Mouse (Mus musculus) hindbrain, embryonic 10.5 days (tissue): ENCODE measurements around the gene Rbp1. TPM values are rescaled to one million over a fixed set of nuclear protein-coding genes. Genes with fewer than 3 reads are reported as not detected.

Experiments used
- DNase-seq: peaks from one replicate; pipeline ENCODE4 v3.0.0-alpha.2; 2017; ENCODE audit warnings: low spot score
- H3K27ac ChIP-seq: fragments of 300-500 bp; sonication (generic); 2 replicates; pipeline ENCODE4 v1.5.1; 2016; ENCODE audit warnings: mild to moderate bottlenecking, moderate library complexity
- H3K27me3 ChIP-seq: fragments of 300-500 bp; sonication (generic); 2 replicates; pipeline ENCODE4 v1.6.1; 2016; ENCODE audit warnings: mild to moderate bottlenecking; ENCODE audit not compliant: poor library complexity, insufficient read depth, severe bottlenecking
- H3K36me3 ChIP-seq: fragments of 300-500 bp; sonication (generic); 2 replicates; pipeline ENCODE4 v1.6.1; 2016; ENCODE audit warnings: mild to moderate bottlenecking, moderate library complexity
- H3K4me1 ChIP-seq: fragments of 300-500 bp; sonication (generic); replicated peaks from 2 replicates; pipeline ENCODE4 v1.6.1; 2016; ENCODE audit warnings: mild to moderate bottlenecking
- H3K4me3 ChIP-seq: fragments of 300-500 bp; sonication (generic); 2 replicates; pipeline ENCODE4 v1.5.1; 2016; ENCODE audit warnings: mild to moderate bottlenecking, moderate library complexity
- H3K9me3 ChIP-seq: fragments of 300-500 bp; sonication (generic); 2 replicates; pipeline ENCODE4 v1.6.1; 2016; ENCODE audit warnings: mild to moderate bottlenecking, moderate library complexity
- WGBS: fragments of 180-500 bp; shearing (Covaris S2); methylation state at CpG from one replicate; pipeline ENCODE4 v1.1.7; 2016; 5-methylcytosine and 5-hydroxymethylcytosine counted together
- polyA plus RNA-seq: library from polyadenylated mRNA; unstranded; fragments of >200 nt; fragmentation: Nextera tagmentation; extraction: Ambion mirVana; gene quantifications from 2 replicates; pipeline ENCODE4 v1.2.1, GENCODE M21; 2016

Gene Rbp1
- polyA plus RNA-seq, 1 experiment from 2014 or later: 30.2 TPM

GRCm38 (mm10) chr9:98482256-98482655 lies 59.5 kb downstream of the Rbp1 start:
- no peaks in the 10 kb centered on the region for H3K9me3 ChIP-seq
- H3K27ac ChIP-seq: no peak overlapping the region
- no peaks in the 10 kb centered on the region for H3K36me3 ChIP-seq
- no peaks in the 10 kb centered on the region for H3K4me1 ChIP-seq
- H3K27me3 ChIP-seq: no peaks in the 10 kb centered on the region
- H3K4me3 ChIP-seq: no peak overlapping the region
- DNase-seq: no peak
- WGBS: 64% methylated on average over 4 of the region's 4 CpGs

DNA sequence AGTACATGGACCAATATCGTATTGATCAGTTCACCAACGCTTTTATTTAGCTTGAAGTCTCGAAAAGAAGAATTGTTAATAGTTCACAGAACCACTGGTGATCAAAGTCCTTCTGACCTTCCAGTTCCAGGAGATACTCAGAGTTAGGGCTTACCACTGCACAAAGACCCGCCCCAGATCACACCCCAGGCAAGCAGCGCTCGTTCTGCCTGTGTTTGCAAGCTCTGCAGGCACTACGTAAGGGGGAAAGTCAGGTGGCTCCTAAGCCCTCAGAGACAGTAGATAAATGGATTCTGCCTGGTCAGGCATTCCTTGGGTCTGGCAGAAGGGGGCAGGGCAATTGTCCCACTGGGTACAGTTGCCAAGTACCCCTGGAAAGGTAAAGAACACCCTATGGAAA lies 62.3 kb downstream of the Rbp1 start:
- no peak overlapping the region for H3K27ac ChIP-seq
- 0 out of 2 replicates have a peak, but pooled peaks cover 5% of the 10 kb centered on the region for H3K4me1 ChIP-seq
- H3K9me3 ChIP-seq: no peaks in the 10 kb centered on the region
- DNase-seq: no peak
- H3K4me3 ChIP-seq: no peak overlapping the region
- WGBS: 87% methylated on average over 7 of the region's 7 CpGs
- no peaks in the 10 kb centered on the region for H3K36me3 ChIP-seq
- H3K27me3 ChIP-seq: no peaks in the 10 kb centered on the region

GRCm38 (mm10) chr9:98485815-98486214 lies 63.1 kb downstream of the Rbp1 start, which contains the start of gene Rbp2:
Gene Rbp2, plus strand, starts transcription at chr9:98486115.
- Histone ChIP-seq H3K27ac (no peak within 1 kb of the TSS), H3K27me3 (no peaks in the 10 kb centered on the region), H3K4me3 (no peak within 1 kb of the TSS), H3K4me1 (0 out of 2 replicates have a peak, but pooled peaks cover 10% of the 10 kb centered on the region), H3K36me3 (no peaks in the 10 kb centered on the region), H3K9me3 (no peaks in the 10 kb centered on the region)
- 91% methylated on average over 3 of the region's 3 CpGs for WGBS
- no peak for DNase-seq

DNA sequence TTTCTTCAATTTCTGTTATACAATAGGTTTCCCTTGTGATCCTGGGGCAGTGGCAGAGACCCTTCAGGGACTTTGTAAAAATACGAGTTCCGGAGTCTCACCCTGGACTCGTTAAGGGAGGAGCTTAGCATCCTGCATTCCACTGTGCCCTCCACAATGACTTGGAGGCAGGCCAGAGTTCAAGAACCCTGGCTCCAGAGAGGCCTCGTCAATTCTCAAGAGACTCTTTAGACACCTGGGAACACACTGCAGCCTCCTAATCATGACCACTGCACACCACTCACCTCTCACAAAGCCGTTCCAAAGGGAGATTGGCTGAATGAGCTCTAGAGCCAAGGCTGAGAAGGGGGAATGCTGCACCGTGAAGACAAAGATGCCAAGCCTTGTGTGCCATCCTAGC lies 64.5 kb downstream of the Rbp1 start:
- DNase-seq: no peak
- H3K4me3 ChIP-seq: no peak overlapping the region
- no peaks in the 10 kb centered on the region for H3K27me3 ChIP-seq
- H3K36me3 ChIP-seq: no peaks in the 10 kb centered on the region
- H3K9me3 ChIP-seq: no peaks in the 10 kb centered on the region
- H3K27ac ChIP-seq: no peak overlapping the region
- 0 out of 2 replicates have a peak, but pooled peaks cover 10% of the 10 kb centered on the region for H3K4me1 ChIP-seq
- 74% methylated on average over 6 of the region's 6 CpGs for WGBS

- WGBS: 73% methylated on average over 4 of the region's 4 CpGs
- Histone ChIP-seq H3K36me3 (no peaks in the 10 kb centered on the region), H3K27me3 (no peaks in the 10 kb centered on the region), H3K27ac (0 out of 2 replicates have a peak overlapping the region, but pooled peaks have one; percentile 12), H3K4me1 (0 out of 2 replicates have a peak, but pooled peaks cover 10% of the 10 kb centered on the region), H3K9me3 (no peaks in the 10 kb centered on the region), H3K4me3 (no peak overlapping the region)
- no peak for DNase-seq
Observed at GRCm38 (mm10) chr9:98489532-98489931, 66.8 kb downstream of the Rbp1 start.

DNA sequence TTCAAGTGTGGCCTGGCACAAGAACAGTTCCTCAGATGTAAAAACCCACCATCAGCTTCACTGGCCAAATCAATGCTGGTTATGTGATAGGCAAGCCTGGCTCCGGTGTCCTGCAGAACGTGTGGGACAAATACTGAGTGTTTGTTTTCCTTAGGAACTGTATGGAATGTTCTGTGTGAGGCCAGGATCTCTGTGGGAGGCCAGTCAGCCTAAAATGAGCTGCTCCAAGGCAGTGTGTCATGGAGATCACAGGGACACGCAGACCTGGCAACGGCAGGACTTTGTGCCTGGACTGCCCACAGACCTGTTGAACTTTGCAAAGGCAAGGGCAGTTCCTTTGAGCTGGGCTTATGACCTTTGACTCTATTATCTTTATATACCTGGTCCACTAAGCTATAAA lies 67.4 kb downstream of the Rbp1 start:
- H3K27me3 ChIP-seq: no peaks in the 10 kb centered on the region

GRCm38 (mm10) chr9:98491071-98491470 lies 68.3 kb downstream of the Rbp1 start:
- no peak overlapping the region for H3K4me3 ChIP-seq
- H3K4me1 ChIP-seq: 0 out of 2 replicates have a peak, but pooled peaks cover 10% of the 10 kb centered on the region
- H3K27ac ChIP-seq: no peak overlapping the region
- no peaks in the 10 kb centered on the region for H3K9me3 ChIP-seq
- no peaks in the 10 kb centered on the region for H3K27me3 ChIP-seq
- no peak for DNase-seq
- H3K36me3 ChIP-seq: no peaks in the 10 kb centered on the region
- 92% methylated on average over 5 of the region's 5 CpGs for WGBS

More for the DNA sequence above, 67.4 kb downstream of the Rbp1 start:
- H3K36me3 ChIP-seq: no peaks in the 10 kb centered on the region
- H3K9me3 ChIP-seq: no peaks in the 10 kb centered on the region
- no peak overlapping the region for H3K27ac ChIP-seq
- H3K4me3 ChIP-seq: no peak overlapping the region
- H3K4me1 ChIP-seq: 0 out of 2 replicates have a peak, but pooled peaks cover 10% of the 10 kb centered on the region
- no peak for DNase-seq
- 63% methylated on average over 4 of the region's 4 CpGs for WGBS

GRCm38 (mm10) chr9:98492212-98492611 lies 69.5 kb downstream of the Rbp1 start:
- Histone ChIP-seq H3K36me3 (no peaks in the 10 kb centered on the region), H3K4me3 (no peak overlapping the region), H3K27ac (no peak overlapping the region), H3K4me1 (peaks cover 12% of the 10 kb centered on the region; the same call in 1 of the 2 replicates), H3K9me3 (no peaks in the 10 kb centered on the region), H3K27me3 (no peaks in the 10 kb centered on the region)
- DNase-seq: no peak
- whole genome bisulfite sequencing: 86% methylated on average over 5 of the region's 5 CpGs

GRCm38 (mm10) chr9:98492821-98493220 lies 70.1 kb downstream of the Rbp1 start:
- H3K4me3 ChIP-seq: no peak overlapping the region
- WGBS: 83% methylated on average over 1 of the region's 1 CpGs
- no peak overlapping the region for H3K27ac ChIP-seq
- no peaks in the 10 kb centered on the region for H3K9me3 ChIP-seq
- no peaks in the 10 kb centered on the region for H3K27me3 ChIP-seq
- H3K4me1 ChIP-seq: peaks cover 18% of the 10 kb centered on the region
- no peak for DNase-seq
- H3K36me3 ChIP-seq: no peaks in the 10 kb centered on the region

Other genes starting within 250 kb of the Rbp1 start
- gene Nmnat3, start 135.5 kb upstream of the Rbp1 start, polyA plus RNA-seq: 2.0 and 2.3 TPM in 2 replicates
- gene Rbp2, start 63.2 kb downstream of the Rbp1 start, polyA plus RNA-seq: 0.77 and 1.0 TPM in 2 replicates
- 149 and 155 TPM in 2 replicates for gene Copb2, start 140.8 kb downstream of the Rbp1 start, polyA plus RNA-seq
- 75.6 and 78.5 TPM in 2 replicates for gene Mrps22, start 178.7 kb downstream of the Rbp1 start, polyA plus RNA-seq